Mouse (Mus musculus): ENCODE data around the gene Tspan4. TPM values are rescaled to one million over a fixed set of nuclear protein-coding genes. Genes with fewer than 3 reads are reported as not detected.

The Tspan4 gene
- polyA plus RNA-seq, 1 experiment from 2014 or later = 65.0 TPM

DNA sequence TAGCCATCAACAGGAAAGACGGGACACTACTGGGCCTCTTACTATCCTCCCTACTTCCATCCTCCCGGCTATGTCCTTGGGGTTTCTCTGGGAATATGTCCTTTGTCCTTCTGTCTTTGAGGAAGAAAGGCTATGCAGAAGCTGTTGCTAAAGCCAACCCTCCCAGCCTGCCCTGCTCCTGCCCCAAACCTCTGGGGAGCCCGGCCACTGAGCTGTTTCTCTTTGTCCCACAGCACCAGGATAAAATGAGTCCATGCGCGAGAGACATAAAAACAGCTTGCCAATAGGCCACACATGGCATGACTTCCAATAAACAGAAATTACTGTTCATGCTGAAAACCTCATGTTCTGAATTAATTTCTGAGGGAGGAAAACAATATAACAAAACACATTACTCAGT is 43.3 kb downstream of the Tspan4 start:
- H3K27ac ChIP-seq (replicated peaks in 1 of 2; ENCODE audit: control insufficient read depth in 1 of 2, insufficient read depth in 1 of 2, low read depth in 2 of 2, low read length in 2 of 2) = peak overlapping the region in 1 of 2 experiments; percentile 71; a peak in 1 of 4 replicates
- H3K9ac ChIP-seq (ENCODE audit: low read length) = no peak overlapping the region
- peaks cover 17% of the 10 kb centered on the region for H3K36me3 ChIP-seq (ENCODE audit: control insufficient read depth, insufficient read depth, low read length)
- H3K4me1 ChIP-seq (ENCODE audit: control insufficient read depth in 2 of 2, insufficient read depth in 2 of 2, low read length in 2 of 2) = peaks cover 13 to 21% of the 10 kb centered on the region in 2 experiments
- H3K9me3 ChIP-seq (ENCODE audit: control insufficient read depth, low read length) = no peaks in the 10 kb centered on the region
- H3K27me3 ChIP-seq (ENCODE audit: control insufficient read depth, insufficient read depth, low read length) = no peaks in the 10 kb centered on the region
- 88% methylated on average over 5 of the region's 5 CpGs for WGBS
- no peak overlapping the region for H3K4me3 ChIP-seq (ENCODE audit: control insufficient read depth in 1 of 2, insufficient read depth in 1 of 2, low read depth in 1 of 2, low read length in 2 of 2)
- no peak for ATAC-seq (ENCODE audit: insufficient number of reproducible peaks, insufficient read depth, low FRiP score, low read depth)
- no peak overlapping the region for H3K4me2 ChIP-seq (ENCODE audit: low read length)

- Histone ChIP-seq H3K4me2 (ENCODE audit: low read length) (no peak overlapping the region), H3K27ac (replicated peaks in 1 of 2; ENCODE audit: control insufficient read depth in 1 of 2, insufficient read depth in 1 of 2, low read depth in 2 of 2, low read length in 2 of 2) (peak overlapping the region; percentile 66 to 71), H3K4me1 (ENCODE audit: control insufficient read depth in 2 of 2, insufficient read depth in 2 of 2, low read length in 2 of 2) (peaks cover 13 to 21% of the 10 kb centered on the region in 2 experiments), H3K9me3 (ENCODE audit: control insufficient read depth, low read length) (no peaks in the 10 kb centered on the region), H3K27me3 (ENCODE audit: control insufficient read depth, insufficient read depth, low read length) (no peaks in the 10 kb centered on the region), H3K4me3 (ENCODE audit: control insufficient read depth in 1 of 2, insufficient read depth in 1 of 2, low read depth in 1 of 2, low read length in 2 of 2) (no peak overlapping the region), H3K9ac (ENCODE audit: low read length) (no peak overlapping the region), H3K36me3 (ENCODE audit: control insufficient read depth, insufficient read depth, low read length) (peaks cover 11% of the 10 kb centered on the region)
- 28% methylated on average over 3 of the region's 3 CpGs for WGBS
- ATAC-seq (ENCODE audit: insufficient number of reproducible peaks, insufficient read depth, low FRiP score, low read depth) = peak; percentile 65; the same call in 1 of the 2 replicates
Observed at GRCm38 (mm10) chr7:141518926-141519325, 43.9 kb downstream of the Tspan4 start.

DNA sequence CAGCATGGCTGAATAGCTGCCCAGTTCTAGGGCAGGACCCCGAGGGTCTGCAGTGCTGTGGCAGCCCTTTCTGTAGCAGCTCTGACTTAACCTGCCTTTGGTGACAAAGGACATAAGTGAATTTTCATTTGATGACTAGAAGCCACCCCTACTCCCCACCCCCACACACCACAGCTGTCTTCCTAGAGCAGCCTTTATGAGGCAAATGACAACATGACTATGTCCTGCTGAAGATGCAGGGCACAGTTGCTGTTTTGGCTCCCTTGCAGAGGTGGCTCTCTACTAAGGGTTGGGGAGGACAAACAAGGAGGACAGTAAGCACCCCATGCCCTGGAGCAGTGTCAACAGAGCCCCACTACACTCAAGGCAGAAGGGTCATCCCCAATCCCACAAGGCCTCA is 44.8 kb downstream of the Tspan4 start:
- H3K36me3 ChIP-seq (ENCODE audit: control insufficient read depth, insufficient read depth, low read length) = peaks cover 11% of the 10 kb centered on the region
- no peaks in the 10 kb centered on the region for H3K9me3 ChIP-seq (ENCODE audit: control insufficient read depth, low read length)
- H3K27ac ChIP-seq (replicated peaks in 1 of 2; ENCODE audit: control insufficient read depth in 1 of 2, insufficient read depth in 1 of 2, low read depth in 2 of 2, low read length in 2 of 2) = peak overlapping the region in 1 of 2 experiments; percentile 71; a peak in 2 of 4 replicates
- WGBS = 56% methylated on average over 1 of the region's 1 CpGs
- H3K4me3 ChIP-seq (ENCODE audit: control insufficient read depth in 1 of 2, insufficient read depth in 1 of 2, low read depth in 1 of 2, low read length in 2 of 2) = no peak overlapping the region
- no peak for ATAC-seq (ENCODE audit: insufficient number of reproducible peaks, insufficient read depth, low FRiP score, low read depth)
- no peak overlapping the region for H3K4me2 ChIP-seq (ENCODE audit: low read length)
- peaks cover 13 to 21% of the 10 kb centered on the region in 2 experiments for H3K4me1 ChIP-seq (ENCODE audit: control insufficient read depth in 2 of 2, insufficient read depth in 2 of 2, low read length in 2 of 2)
- no peaks in the 10 kb centered on the region for H3K27me3 ChIP-seq (ENCODE audit: control insufficient read depth, insufficient read depth, low read length)
- no peak overlapping the region for H3K9ac ChIP-seq (ENCODE audit: low read length)

DNA sequence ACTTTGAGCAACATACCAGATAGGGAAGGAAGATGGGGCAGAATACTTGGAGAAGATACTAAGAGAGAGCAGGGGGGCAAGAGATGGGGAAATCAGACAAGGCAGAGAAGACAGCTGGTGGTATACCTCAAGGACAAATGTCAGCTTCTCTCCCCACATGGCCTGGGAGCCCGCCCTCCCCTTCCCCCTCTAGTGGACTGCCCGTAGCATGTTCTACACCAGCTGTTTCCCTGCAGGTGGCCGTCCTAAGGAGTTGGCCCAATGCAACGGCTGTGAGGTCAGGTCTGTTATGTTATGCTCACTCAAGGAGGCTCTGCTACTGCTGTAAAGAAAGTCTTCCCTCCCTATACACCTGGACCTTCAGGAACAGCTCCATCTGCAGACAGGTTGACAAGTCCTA is 48.0 kb downstream of the Tspan4 start:
- 51% methylated on average over 4 of the region's 4 CpGs for WGBS
- H3K4me2 ChIP-seq (ENCODE audit: low read length) = no peak overlapping the region
- peaks cover 24% of the 10 kb centered on the region for H3K36me3 ChIP-seq (ENCODE audit: control insufficient read depth, insufficient read depth, low read length)
- no peak overlapping the region for H3K9ac ChIP-seq (ENCODE audit: low read length)
- ATAC-seq (ENCODE audit: insufficient number of reproducible peaks, insufficient read depth, low FRiP score, low read depth) = no peak
- no peak overlapping the region for H3K27ac ChIP-seq (replicated peaks in 1 of 2; ENCODE audit: control insufficient read depth in 1 of 2, insufficient read depth in 1 of 2, low read depth in 2 of 2, low read length in 2 of 2)
- no peak overlapping the region for H3K4me3 ChIP-seq (ENCODE audit: control insufficient read depth in 1 of 2, insufficient read depth in 1 of 2, low read depth in 1 of 2, low read length in 2 of 2)
- H3K27me3 ChIP-seq (ENCODE audit: control insufficient read depth, insufficient read depth, low read length) = no peaks in the 10 kb centered on the region
- H3K4me1 ChIP-seq (ENCODE audit: control insufficient read depth in 2 of 2, insufficient read depth in 2 of 2, low read length in 2 of 2) = peaks cover 13 to 21% of the 10 kb centered on the region in 2 experiments
- H3K9me3 ChIP-seq (ENCODE audit: control insufficient read depth, low read length) = no peaks in the 10 kb centered on the region

DNA sequence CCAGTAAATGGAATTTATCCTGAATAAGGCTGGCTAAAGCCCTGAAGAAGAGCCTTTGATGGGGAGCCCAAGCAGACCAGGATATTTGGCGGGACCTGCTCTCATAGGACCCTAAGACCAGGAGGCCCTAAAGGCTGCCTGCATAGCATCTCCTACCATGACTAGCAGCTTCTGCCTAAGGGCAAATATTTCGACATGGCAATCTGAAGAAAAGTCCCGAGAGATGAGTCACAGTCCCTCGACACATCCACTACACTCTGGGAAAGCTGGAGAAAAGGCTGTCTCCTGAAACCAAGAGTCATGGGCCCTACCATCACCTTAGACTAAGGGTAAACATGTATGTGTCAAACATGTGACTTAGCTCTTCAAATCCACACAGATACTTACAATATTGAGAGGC is 49.2 kb downstream of the Tspan4 start:
- no peak overlapping the region for H3K4me2 ChIP-seq (ENCODE audit: low read length)
- WGBS = 82% methylated on average over 4 of the region's 4 CpGs
- H3K27ac ChIP-seq (replicated peaks in 1 of 2; ENCODE audit: control insufficient read depth in 1 of 2, insufficient read depth in 1 of 2, low read depth in 2 of 2, low read length in 2 of 2) = no peak overlapping the region
- peaks cover 37% of the 10 kb centered on the region for H3K36me3 ChIP-seq (ENCODE audit: control insufficient read depth, insufficient read depth, low read length)
- peaks cover 5 to 8% of the 10 kb centered on the region in 2 experiments for H3K4me1 ChIP-seq (ENCODE audit: control insufficient read depth in 2 of 2, insufficient read depth in 2 of 2, low read length in 2 of 2)
- H3K9me3 ChIP-seq (ENCODE audit: control insufficient read depth, low read length) = no peaks in the 10 kb centered on the region
- no peaks in the 10 kb centered on the region for H3K27me3 ChIP-seq (ENCODE audit: control insufficient read depth, insufficient read depth, low read length)
- H3K4me3 ChIP-seq (ENCODE audit: control insufficient read depth in 1 of 2, insufficient read depth in 1 of 2, low read depth in 1 of 2, low read length in 2 of 2) = no peak overlapping the region
- no peak overlapping the region for H3K9ac ChIP-seq (ENCODE audit: low read length)
- no peak for ATAC-seq (ENCODE audit: insufficient number of reproducible peaks, insufficient read depth, low FRiP score, low read depth)

DNA sequence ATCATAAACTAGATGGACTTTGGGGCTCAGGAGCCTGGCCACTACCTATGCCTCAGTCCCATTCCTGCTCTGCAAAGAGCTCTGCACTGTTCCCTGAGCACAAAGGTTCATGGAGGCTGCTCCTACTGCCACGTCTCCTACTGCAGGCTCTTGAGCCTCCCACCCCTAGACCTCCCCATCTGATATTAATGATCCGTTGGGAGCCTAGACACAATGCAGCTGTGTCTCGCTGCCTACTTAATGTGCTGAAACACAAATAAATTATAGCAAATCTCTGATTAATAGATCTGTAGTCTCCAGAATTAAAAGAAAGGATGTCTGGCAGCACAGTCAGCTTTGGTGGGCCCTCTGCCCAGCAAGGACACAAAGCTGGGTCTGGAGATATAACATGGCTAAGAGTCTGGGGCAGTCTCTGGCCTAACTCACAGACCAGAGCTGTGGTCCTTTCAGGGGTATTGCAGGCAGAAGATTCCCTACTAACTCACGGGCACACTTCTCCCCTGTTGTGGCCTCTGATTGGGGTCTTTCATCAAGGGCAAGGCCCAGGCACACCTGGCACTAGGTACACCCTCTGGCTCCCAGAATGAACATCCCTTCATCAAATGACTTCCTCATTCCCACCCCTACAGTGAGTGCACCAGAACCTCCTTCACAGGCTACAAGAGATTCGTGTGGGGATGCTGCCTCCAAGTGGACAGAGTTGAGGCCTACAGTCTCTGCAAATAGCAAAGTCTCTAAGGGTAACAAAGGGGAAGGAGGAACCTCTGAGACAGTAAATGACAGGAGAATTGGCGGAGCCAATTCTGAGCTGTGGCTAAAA is 49.9 kb downstream of the Tspan4 start:
- ATAC-seq (ENCODE audit: insufficient number of reproducible peaks, insufficient read depth, low FRiP score, low read depth) = no peak
- no peak overlapping the region for H3K27ac ChIP-seq (replicated peaks in 1 of 2; ENCODE audit: control insufficient read depth in 1 of 2, insufficient read depth in 1 of 2, low read depth in 2 of 2, low read length in 2 of 2)

DNA sequence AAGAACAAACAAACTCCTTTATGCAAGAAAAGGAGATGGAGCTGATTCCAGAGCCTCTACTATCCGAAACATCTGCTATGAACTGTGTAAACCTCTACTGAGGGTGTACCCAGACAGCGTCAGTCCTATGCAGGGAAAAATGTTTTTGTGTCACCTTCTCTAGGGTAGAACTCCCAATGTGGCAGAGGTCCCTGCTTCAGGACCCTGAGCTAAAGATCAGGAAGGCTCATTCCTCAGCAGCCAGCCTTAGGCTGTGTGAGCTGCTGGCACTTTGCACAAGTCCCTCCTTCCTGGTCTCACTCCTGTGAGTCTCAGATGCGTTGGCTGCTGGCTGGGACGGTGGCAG is 50.5 kb downstream of the Tspan4 start:
- WGBS = 76% methylated on average over 4 of the region's 4 CpGs
- Histone ChIP-seq H3K4me2 (ENCODE audit: low read length) (no peak overlapping the region), H3K9me3 (ENCODE audit: control insufficient read depth, low read length) (no peaks in the 10 kb centered on the region), H3K27me3 (ENCODE audit: control insufficient read depth, insufficient read depth, low read length) (no peaks in the 10 kb centered on the region), H3K27ac (replicated peaks in 1 of 2; ENCODE audit: control insufficient read depth in 1 of 2, insufficient read depth in 1 of 2, low read depth in 2 of 2, low read length in 2 of 2) (no peak overlapping the region), H3K36me3 (ENCODE audit: control insufficient read depth, insufficient read depth, low read length) (peaks cover 47% of the 10 kb centered on the region), H3K9ac (ENCODE audit: low read length) (no peak overlapping the region), H3K4me3 (ENCODE audit: control insufficient read depth in 1 of 2, insufficient read depth in 1 of 2, low read depth in 1 of 2, low read length in 2 of 2) (no peak overlapping the region), H3K4me1 (ENCODE audit: control insufficient read depth in 2 of 2, insufficient read depth in 2 of 2, low read length in 2 of 2) (no peaks in the 10 kb centered on the region)
- no peak for ATAC-seq (ENCODE audit: insufficient number of reproducible peaks, insufficient read depth, low FRiP score, low read depth)

More for the DNA sequence above, 49.9 kb downstream of the Tspan4 start:
- Histone ChIP-seq H3K9me3 (ENCODE audit: control insufficient read depth, low read length) (no peaks in the 10 kb centered on the region), H3K4me2 (ENCODE audit: low read length) (no peak overlapping the region), H3K36me3 (ENCODE audit: control insufficient read depth, insufficient read depth, low read length) (peaks cover 43% of the 10 kb centered on the region), H3K4me1 (ENCODE audit: control insufficient read depth in 2 of 2, insufficient read depth in 2 of 2, low read length in 2 of 2) (peaks cover 1 to 2% of the 10 kb centered on the region in 2 experiments; a peak in 3 of 4 replicates), H3K4me3 (ENCODE audit: control insufficient read depth in 1 of 2, insufficient read depth in 1 of 2, low read depth in 1 of 2, low read length in 2 of 2) (no peak overlapping the region), H3K27me3 (ENCODE audit: control insufficient read depth, insufficient read depth, low read length) (no peaks in the 10 kb centered on the region), H3K9ac (ENCODE audit: low read length) (no peak overlapping the region)
- 58% methylated on average over 6 of the region's 6 CpGs for WGBS
